In genomic region chr6:47813257-47813878, GRCm38 (mm10) we compare ENCODE assay signal across 1 mouse cellular context.
A peak's percentile ranks its signal among the peaks of the same experiment; 100 is the strongest.
TF ChIP-seq lines count a peak whose summit lies in the region.

Pdia4 (minus strand) TSS chr6:47813430.

TF ChIP-seq in MEL, 35 proteins besides CTCF, POLR2A, EP300 and RAD21 (continued from another document):
- TF ChIP-seq MAZ (IDR thresholded peaks at IDR 0.05; ENCODE audit: low read depth, low read length) (0 out of 2 replicates have a peak, but pooled peaks have one; percentile 37), USF2 (IDR thresholded peaks at IDR 0.05; ENCODE audit: borderline replicate concordance in 1 of 2, insufficient read depth in 1 of 2, low read depth in 1 of 2, low read length in 2 of 2) (no peak), MYC (IDR thresholded peaks at IDR 0.05; ENCODE audit: low read depth, low read length) (peak; percentile 98), ZKSCAN1 (IDR thresholded peaks at IDR 0.05; ENCODE audit: low read depth, low read length) (no peak), ELF1 (IDR thresholded peaks at IDR 0.05; ENCODE audit: low read depth, low read length) (peak; percentile 42; the same call in 1 of the 2 replicates)
